Mouse (Mus musculus) C2C12 (cell line): ENCODE measurements around the gene Bud13. TPM values are rescaled to one million over a fixed set of nuclear protein-coding genes. Genes with fewer than 3 reads are reported as not detected.

Experiments
- H3K27me3 ChIP-seq: one replicate; pipeline ENCODE4 v1.6.1; 2011; ENCODE audit not compliant: control insufficient read depth, insufficient read depth, insufficient read length
- H3K36me3 ChIP-seq: one replicate; pipeline ENCODE4 v1.6.1; 2011; ENCODE audit not compliant: control insufficient read depth, insufficient read depth
- H3K4me3 ChIP-seq: one replicate; pipeline ENCODE4 v1.5.1; 2011; ENCODE audit warnings: mild to moderate bottlenecking, control low read depth; ENCODE audit not compliant: poor library complexity, insufficient read depth, severe bottlenecking
- H3K79me2 ChIP-seq: one replicate; pipeline ENCODE4 v1.6.1; 2011; ENCODE audit not compliant: control insufficient read depth, insufficient read depth
- H3K79me3 ChIP-seq: one replicate; pipeline ENCODE4 v1.6.1; 2011; ENCODE audit warnings: low read depth, control low read depth
- H3ac ChIP-seq: one replicate; pipeline ENCODE3; 2011; ENCODE audit warnings: low read depth; ENCODE audit not compliant: control insufficient read depth, insufficient read length
- CEBPB ChIP-seq: IDR thresholded peaks from one replicate; pipeline ENCODE4 v1.6.1; 2011; ENCODE audit warnings: low read depth, mild to moderate bottlenecking, control low read depth, moderate library complexity
- CTCF ChIP-seq: IDR thresholded peaks from one replicate; pipeline ENCODE4 v1.5.1; 2011; ENCODE audit not compliant: control insufficient read depth, insufficient read depth, insufficient read length
- FOSL1 ChIP-seq: IDR thresholded peaks from one replicate; pipeline ENCODE4 v1.8.0; 2011; ENCODE audit warnings: mild to moderate bottlenecking, low read length; ENCODE audit not compliant: poor library complexity, insufficient read depth, severe bottlenecking
- MAX ChIP-seq: IDR thresholded peaks from one replicate; pipeline ENCODE4 v1.6.1; 2011; ENCODE audit warnings: mild to moderate bottlenecking, control low read depth
- MYOD1 ChIP-seq: IDR thresholded peaks from one replicate; pipeline ENCODE4 v1.6.1; 2011; ENCODE audit warnings: low read depth; ENCODE audit not compliant: control insufficient read depth, insufficient read length
- MYOG ChIP-seq: IDR thresholded peaks from one replicate; pipeline ENCODE4 v1.6.1; 2011; ENCODE audit not compliant: control insufficient read depth, insufficient read length; ENCODE audit errors: extremely low read depth
- USF1 ChIP-seq: IDR thresholded peaks from one replicate; pipeline ENCODE4 v1.6.1; 2011; ENCODE audit warnings: low read depth, mild to moderate bottlenecking, control low read depth, moderate library complexity
- long read RNA-seq, 2 experiments: library from polyadenylated mRNA; unstranded; transcript quantifications; one replicate each; pipeline ENCODE4 v2.0.0; 2019 to 2020
- polyA plus RNA-seq: library from polyadenylated mRNA; unstranded; fragments of >200 nt; fragmentation: generic; extraction: Trizol; gene quantifications from one replicate; pipeline ENCODE4 v1.2.1, GENCODE M21; 2012; ENCODE audit warnings: missing spikeins

Bud13 gene
- polyA plus RNA-seq = 11.5 TPM
- long read RNA-seq, experiment 1, transcript Bud13-201 (10 exons, 2,539 nt) = major isoform, 10 of 14 reads
- long read RNA-seq, experiment 1, partial matches to known transcripts = 3 of 14 reads
- long read RNA-seq, experiment 1, other reads (novel, unspliced or antisense) = 1 of 14 reads
- long read RNA-seq, experiment 2, transcript Bud13-201 (10 exons, 2,539 nt) = major isoform, 125 of 135 reads
- long read RNA-seq, experiment 2, partial matches to known transcripts = 9 of 135 reads
- long read RNA-seq, experiment 2, other reads (novel, unspliced or antisense) = 1 of 135 reads

DNA sequence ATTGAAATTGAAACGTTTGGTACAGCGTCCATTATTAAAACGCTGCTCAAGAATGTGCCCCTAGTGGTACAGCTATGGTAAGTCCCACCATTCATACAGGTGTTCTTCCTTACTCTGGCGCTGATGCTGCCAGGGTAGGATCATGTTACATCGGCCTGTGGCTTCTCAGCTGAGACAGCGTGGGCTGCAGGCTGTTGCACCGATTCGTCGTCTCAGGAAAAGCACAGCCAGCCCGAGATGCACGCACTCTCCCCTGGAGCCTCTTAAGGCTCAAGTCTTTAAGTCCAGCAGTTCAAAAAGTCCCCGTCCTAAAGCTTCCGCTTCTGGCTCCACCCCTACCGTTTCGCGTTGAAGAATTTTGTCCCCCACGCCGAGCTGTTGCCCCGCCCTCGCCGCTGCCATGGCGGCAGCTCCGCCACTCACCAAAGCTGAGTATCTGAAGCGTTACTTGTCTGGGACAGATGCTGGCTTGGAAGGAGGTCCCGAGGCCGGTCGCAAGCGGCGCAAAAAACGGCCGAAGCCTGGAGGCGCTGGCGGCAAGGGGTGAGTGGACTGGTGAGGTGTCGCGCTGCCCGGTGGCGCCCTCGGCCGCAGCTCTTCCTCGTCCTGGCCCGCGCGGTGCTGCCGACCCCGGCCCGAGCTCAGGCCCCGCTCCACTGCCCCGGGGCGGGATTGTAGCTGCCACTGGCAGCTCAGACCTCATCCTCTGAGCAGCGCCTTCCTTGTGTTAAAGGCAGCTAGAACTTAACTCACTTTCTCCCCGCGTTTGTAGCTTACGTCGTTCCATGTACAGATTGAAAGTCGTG lies at the start of gene Bud13:
Bud13 (plus strand) TSS at position 378 of the 806 bp plus-strand sequence.
- H3K4me3 ChIP-seq = peak within 1 kb of the TSS; percentile 71
- peaks cover 49% of the 10 kb centered on the region for H3K36me3 ChIP-seq
- H3K79me3 ChIP-seq = peaks cover 11% of the 10 kb centered on the region
- H3K79me2 ChIP-seq = peaks cover 21% of the 10 kb centered on the region
- peak within 1 kb of the TSS; percentile 97 for H3ac ChIP-seq
- TF ChIP-seq MYOG = no peak
- peak; percentile 4 for TF ChIP-seq CTCF
- no peaks in the 10 kb centered on the region for H3K27me3 ChIP-seq

DNA sequence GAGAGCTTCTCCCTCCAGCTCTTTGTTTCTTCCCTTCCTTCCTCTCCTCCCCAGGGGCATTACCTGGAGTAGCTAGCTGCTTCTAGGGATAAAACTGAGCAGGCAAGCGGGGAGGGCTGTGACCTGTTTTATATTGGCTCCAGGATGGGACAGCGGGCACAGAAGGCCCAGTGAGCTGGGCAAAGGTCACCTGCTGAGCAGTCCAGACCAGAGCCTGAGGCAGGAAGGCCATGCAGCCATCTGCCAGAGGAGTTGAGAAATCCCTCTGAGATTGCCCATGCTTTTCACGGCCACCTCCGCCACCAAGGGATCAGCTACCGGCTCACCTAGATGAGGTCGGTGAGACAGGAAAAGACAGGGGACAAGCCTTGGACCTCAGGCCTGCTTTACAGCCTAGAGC lies 47.6 kb upstream of the Bud13 start:
- peaks cover 43% of the 10 kb centered on the region for H3K27me3 ChIP-seq
- TF ChIP-seq FOSL1 (no peak), CTCF (no peak), MYOG (no peak)

DNA sequence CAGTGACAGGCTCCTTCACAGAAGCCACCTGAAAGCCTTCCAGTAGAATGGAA lies 47.4 kb upstream of the Bud13 start, which contains the start of gene Apoc3:
Apoc3 (minus strand) TSS at position 41 of the 53 bp plus-strand sequence.
- Histone ChIP-seq H3K27me3 (peaks cover 43% of the 10 kb centered on the region), H3K4me3 (no peak within 1 kb of the TSS), H3ac (no peak within 1 kb of the TSS), H3K79me3 (no peaks in the 10 kb centered on the region), H3K79me2 (no peaks in the 10 kb centered on the region), H3K36me3 (no peaks in the 10 kb centered on the region)
- TF ChIP-seq MYOD1 (no peak), CEBPB (no peak), USF1 (no peak), CTCF (no peak), FOSL1 (no peak), MAX (no peak), MYOG (no peak)

More for the DNA sequence above, 47.6 kb upstream of the Bud13 start:
- Histone ChIP-seq H3ac (no peak overlapping the region), H3K79me3 (no peaks in the 10 kb centered on the region), H3K36me3 (no peaks in the 10 kb centered on the region), H3K4me3 (no peak overlapping the region), H3K79me2 (no peaks in the 10 kb centered on the region)

- H3K36me3 ChIP-seq = no peaks in the 10 kb centered on the region
- H3ac ChIP-seq = no peak overlapping the region
- TF ChIP-seq FOSL1 = no peak
- no peak for TF ChIP-seq MAX
- no peak for TF ChIP-seq USF1
- TF ChIP-seq MYOD1 = no peak
- no peak for TF ChIP-seq CEBPB
- no peak for TF ChIP-seq MYOG
- no peak for TF ChIP-seq CTCF
- H3K4me3 ChIP-seq = no peak overlapping the region
- H3K27me3 ChIP-seq = peaks cover 44% of the 10 kb centered on the region
- no peaks in the 10 kb centered on the region for H3K79me3 ChIP-seq
- H3K79me2 ChIP-seq = no peaks in the 10 kb centered on the region
Measured at GRCm38 (mm10) chr9:46235649-46236048, 47.2 kb upstream of the Bud13 start.

- H3K27me3 ChIP-seq = peaks cover 60% of the 10 kb centered on the region
- no peaks in the 10 kb centered on the region for H3K79me2 ChIP-seq
- H3K36me3 ChIP-seq = no peaks in the 10 kb centered on the region
- no peaks in the 10 kb centered on the region for H3K79me3 ChIP-seq
- TF ChIP-seq MYOG (no peak), USF1 (no peak), MYOD1 (no peak), MAX (no peak)
- H3K4me3 ChIP-seq = no peak overlapping the region
- H3ac ChIP-seq = no peak overlapping the region
Measured at GRCm38 (mm10) chr9:46238850-46239249, 44.0 kb upstream of the Bud13 start.

- TF ChIP-seq USF1 (no peak), CEBPB (no peak), CTCF (no peak), FOSL1 (no peak), MYOD1 (no peak), MYOG (no peak), MAX (no peak)
- H3K79me2 ChIP-seq = no peaks in the 10 kb centered on the region
- H3K36me3 ChIP-seq = no peaks in the 10 kb centered on the region
- no peak within 1 kb of the TSS for H3ac ChIP-seq
- no peak within 1 kb of the TSS for H3K4me3 ChIP-seq
- no peaks in the 10 kb centered on the region for H3K79me3 ChIP-seq
- H3K27me3 ChIP-seq = peaks cover 48% of the 10 kb centered on the region
Measured at GRCm38 (mm10) chr9:46240526-46241153, 42.2 kb upstream of the Bud13 start, which contains the start of gene Apoa4. Gene Apoa4, plus strand, starts transcription at chr9:46240696.
